Mouse (Mus musculus) gastrocnemius, adult 18-20 months (tissue): ENCODE measurements around the gene Vmn1r231. TPM values are rescaled to one million over a fixed set of nuclear protein-coding genes. Genes with fewer than 3 reads are reported as not detected.
A peak's percentile ranks its signal among the peaks of the same experiment; 100 is the strongest.

Experiments used
- DNase-seq: peaks from one replicate; pipeline ENCODE4 v3.0.0; 2021; ENCODE audit warnings: low spot score
- long read RNA-seq, 2 experiments: library from polyadenylated mRNA; stranded (forward); transcript quantifications; one replicate each; pipeline ENCODE4 v2.0.0; 2021
- total RNA-seq, 2 experiments: library from RNA; stranded (reverse); gene quantifications; 2 replicates each; pipeline ENCODE4 v1.2.3; 2021

Vmn1r231 gene
- not detected for total RNA-seq
- long read RNA-seq, experiment 1, result 0 reads
- long read RNA-seq, experiment 2, result 0 reads

DNA sequence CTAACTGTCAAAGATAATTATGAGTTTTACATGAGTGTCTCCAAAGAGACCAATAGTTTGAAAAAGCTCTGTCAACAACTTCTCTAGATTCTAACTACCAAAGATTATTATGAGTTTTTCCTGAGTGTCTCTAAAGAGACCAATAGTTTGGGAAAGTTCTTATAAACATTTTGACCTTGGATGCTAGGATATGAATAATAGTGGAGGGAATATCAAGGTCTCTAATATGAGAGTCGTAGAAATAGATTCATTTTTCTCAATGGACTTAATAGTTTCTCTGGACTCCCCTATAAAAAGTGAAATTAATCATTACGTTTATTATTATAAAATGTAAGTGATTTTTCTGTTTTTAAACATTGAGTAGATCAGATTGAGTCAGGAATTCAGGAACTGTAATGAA is at the start of gene Vmn1r231:
Gene Vmn1r231 (minus strand): TSS at position 101 of the 400 bp plus-strand sequence.
- no peak for DNase-seq

DNA sequence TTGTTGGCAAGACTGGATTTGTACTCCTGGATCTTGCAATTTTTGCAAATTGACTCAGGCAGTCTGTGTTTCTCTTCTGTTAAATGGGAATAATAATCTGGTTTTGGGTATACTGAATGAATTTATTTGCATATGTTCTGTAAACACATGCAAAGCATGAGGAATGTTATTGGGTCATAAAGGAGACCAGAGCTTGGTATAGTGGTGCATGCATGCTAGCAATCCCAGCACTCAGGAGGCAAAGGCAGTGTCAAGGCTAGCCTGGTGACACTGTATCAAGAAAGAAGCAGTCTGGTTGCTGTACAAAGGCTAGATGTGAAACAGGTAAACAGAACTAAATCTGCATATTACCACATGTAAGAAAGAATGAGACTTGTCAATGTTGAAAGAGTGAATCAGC is 41.7 kb upstream of the Vmn1r231 start:
- no peak for DNase-seq

DNA sequence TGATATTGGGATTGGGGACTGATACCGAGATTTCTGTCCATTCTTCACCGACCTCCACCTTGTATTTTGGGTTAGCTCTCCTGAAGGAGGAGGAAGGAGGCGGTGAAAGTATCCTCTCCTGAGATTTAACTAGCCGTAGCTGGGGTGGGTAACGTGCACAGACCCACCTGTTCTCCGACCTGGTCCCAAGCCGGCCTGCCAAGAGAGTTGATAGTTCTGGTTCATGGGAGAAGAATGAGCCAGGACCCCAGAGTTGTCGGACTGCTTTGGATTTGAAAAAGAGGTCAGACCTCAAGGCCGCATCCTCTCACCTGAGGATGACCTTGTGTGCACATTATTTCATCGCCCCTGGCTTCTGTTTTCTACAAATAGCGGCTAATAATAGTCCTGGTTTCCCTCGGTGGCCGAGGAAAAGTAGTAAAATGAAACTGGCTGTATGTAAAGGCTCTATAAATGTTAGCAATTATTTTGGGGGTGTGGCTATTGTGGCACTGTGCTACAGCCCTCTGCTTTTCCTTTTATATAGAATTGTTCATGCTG is 41.2 kb upstream of the Vmn1r231 start:
- no peak for DNase-seq

DNA sequence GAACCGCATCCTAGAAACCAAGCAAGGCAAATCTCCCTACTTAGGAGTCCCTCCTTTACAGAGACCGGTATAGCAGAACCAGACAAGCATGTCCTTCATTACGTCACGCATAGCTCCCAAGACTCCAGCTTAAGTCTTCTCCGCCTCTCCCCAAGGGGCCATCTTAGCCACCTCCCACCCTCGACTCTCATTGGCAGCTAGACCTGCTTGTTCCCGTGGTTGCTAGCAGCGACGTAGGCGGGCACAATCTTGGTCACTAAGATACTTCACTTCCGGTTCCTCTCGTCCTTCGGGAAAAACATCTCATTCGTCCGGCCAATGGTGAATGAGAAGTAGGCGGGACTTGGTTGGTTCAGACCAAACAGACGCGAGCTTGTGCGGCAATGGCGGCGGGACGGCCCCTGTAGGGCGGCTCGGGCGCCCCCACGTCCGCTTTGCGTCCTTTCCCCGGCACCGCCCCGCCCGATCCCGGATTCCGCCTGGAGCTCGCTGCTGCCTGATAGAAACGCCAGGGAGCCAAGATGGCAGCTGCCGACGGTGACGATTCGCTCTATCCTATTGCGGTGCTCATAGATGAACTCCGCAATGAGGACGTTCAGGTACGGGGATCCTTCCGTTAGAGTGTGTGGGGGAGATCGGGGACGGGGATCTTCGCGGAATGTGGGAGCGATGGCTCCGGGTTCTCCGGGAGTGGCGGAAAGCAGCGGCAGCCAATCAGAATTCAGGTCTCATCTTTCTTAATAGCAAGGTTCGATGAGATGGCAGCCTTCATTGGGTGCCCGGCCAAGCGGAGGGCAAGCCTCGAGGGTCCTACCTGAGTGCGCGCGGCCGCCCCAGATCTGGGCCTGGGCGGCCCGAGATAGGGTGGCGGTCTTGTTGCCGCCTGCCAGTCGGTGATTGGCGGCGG is 40.3 kb upstream of the Vmn1r231 start, which contains the start of gene Ppp2r1a:
Gene Ppp2r1a (plus strand): TSS at position 327 of the 907 bp plus-strand sequence.
- peak; percentile 100 for DNase-seq

DNA sequence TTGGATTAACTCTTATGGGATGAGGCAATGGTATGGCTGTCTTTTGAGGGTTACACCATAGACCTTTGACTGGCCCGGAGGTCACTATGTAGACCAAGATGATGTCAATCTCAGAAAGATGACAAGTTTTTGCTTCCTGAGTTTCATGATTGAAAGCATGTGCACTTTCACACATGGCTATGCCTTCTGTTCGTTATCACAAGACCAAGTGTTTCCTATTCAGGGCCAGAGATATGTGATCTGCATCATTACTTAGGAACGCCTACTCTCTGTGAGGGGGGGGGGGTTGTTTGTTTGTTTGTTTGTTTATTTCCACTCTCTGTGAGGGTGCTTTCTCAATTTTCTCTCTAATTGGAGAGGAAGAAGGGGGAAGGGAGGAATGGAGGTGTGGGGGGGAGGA is 39.3 kb upstream of the Vmn1r231 start:
- DNase-seq, result no peak

DNA sequence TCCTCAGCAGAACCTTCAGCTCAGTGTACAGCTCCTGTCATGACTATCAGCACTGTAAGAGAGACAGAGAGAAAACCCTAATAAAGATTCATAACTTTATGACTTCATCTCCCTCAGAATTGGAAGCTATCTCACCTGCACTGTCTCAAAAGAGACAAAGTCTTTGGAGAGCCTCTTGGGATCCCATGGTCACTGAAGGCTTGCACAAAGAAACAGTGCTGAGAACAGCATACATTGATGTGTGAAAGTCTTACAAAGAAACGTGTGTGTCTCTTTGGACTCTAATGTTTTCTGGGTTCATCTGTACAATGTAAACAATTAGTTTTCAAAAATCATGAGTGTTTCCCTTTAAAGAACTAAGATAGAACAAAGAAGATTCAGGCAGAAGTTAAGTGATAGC is 14.7 kb upstream of the Vmn1r231 start, which contains the start of gene Vmn1r232:
Gene Vmn1r232 (minus strand): TSS at position 101 of the 400 bp plus-strand sequence.
- no peak for DNase-seq

DNA sequence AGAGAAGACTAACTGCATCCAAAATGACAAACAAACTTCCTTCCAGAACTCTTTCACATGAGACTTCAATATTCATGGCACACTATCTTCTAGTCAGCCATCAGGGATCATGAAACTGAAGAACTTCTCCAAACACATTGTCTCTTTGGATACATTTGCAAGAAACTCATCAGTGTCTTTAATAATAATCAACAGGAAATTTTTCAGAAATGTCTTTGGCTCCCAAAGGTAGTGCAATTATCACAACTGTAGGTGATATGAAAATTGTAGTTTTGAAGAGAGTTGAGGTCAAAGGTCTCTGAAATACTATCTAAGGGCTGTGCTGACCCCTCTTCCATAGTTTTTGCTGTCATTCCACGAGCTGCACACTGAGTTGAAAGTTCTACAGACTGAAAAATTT is 64.7 kb downstream of the Vmn1r231 start, which contains the start of gene Vmn1r230:
Gene Vmn1r230 (plus strand): TSS at position 301 of the 400 bp plus-strand sequence.
- no peak for DNase-seq

Other genes starting within 250 kb of the Vmn1r231 start
- gene Vmn1r226, start 222.2 kb downstream of the Vmn1r231 start, total RNA-seq, result not detected
- not detected for gene Vmn1r227, start 175.2 kb downstream of the Vmn1r231 start, total RNA-seq
- gene Vmn1r228, start 118.9 kb downstream of the Vmn1r231 start, total RNA-seq, result not detected
- gene Vmn1r229, start 93.5 kb downstream of the Vmn1r231 start, total RNA-seq, result not detected
- gene Vmn1r230, start 64.6 kb downstream of the Vmn1r231 start, total RNA-seq, result not detected
- gene Vmn1r232, start 14.6 kb upstream of the Vmn1r231 start, total RNA-seq, result not detected
- 100 to 1,000 TPM in 1 of 2 experiments, 10 to 100 TPM in 1; 94.8 to 112 TPM for gene Ppp2r1a, start 40.2 kb upstream of the Vmn1r231 start, total RNA-seq
- not detected for gene Vmn1r233, start 91.4 kb upstream of the Vmn1r231 start, total RNA-seq
- 1 to 10 TPM; 5.6 to 6.6 TPM for gene Zfp160, start 103.8 kb upstream of the Vmn1r231 start, total RNA-seq